Mouse (Mus musculus): ENCODE results near the gene Nadk2.

Nadk2 gene

DNA sequence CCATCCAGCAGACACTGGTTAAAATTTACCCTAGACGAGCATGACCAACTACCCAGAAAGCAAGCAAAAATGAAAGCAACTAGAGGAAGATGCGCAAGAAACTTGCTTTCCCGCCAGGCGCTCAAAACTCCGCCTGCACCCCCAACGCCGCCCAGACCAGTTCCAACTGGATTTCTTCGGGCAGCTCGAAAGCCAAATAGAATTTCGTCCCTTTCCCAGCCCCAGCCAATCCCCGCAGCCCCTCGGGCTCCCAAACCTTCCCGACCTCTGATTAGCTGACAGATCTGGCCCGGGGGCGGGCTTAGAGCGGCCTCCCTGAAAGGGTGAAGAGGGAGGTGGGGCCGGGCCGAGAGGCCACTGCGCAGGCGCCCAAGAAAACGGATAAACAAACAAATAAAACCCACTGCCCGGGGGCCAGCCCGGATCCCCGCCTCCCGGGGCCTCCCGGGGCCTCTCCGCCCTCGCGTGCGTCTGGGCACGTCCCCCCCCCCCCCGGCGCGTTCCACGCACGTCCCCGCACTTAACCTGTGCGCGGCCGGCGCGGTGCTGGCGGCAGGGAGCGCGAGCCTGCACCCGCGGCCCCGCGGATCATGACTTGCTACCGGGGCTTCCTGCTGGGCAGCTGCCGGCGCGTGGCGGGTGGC, at the start of gene Nadk2:
TSS of gene Nadk2 (plus strand) at position 349 of the 644 bp plus-strand sequence.
- DNase-seq (ENCODE audit: low spot score in 2 of 2) = peak; percentile 96

DNA sequence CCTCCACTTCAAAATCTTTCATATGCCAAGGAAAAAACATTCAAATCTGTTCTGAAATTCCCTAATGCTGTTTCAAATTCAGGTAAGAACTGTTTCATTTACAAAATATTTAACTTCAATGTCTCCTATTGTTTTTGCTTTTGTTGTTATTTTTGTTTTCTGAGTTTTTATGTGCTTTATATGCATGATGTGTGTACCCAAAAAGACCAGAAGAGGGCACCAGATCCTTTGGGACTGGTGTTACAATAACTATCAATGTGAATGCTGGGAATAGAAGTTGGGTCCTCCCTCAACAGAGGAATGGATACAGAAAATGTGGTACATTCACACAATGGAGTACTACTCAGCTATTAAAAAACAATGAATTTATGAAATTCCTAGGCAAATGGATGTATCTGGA, 15.4 kb upstream of the Nadk2 start:
- DNase-seq (ENCODE audit: low spot score in 2 of 2) = no peak

DNA sequence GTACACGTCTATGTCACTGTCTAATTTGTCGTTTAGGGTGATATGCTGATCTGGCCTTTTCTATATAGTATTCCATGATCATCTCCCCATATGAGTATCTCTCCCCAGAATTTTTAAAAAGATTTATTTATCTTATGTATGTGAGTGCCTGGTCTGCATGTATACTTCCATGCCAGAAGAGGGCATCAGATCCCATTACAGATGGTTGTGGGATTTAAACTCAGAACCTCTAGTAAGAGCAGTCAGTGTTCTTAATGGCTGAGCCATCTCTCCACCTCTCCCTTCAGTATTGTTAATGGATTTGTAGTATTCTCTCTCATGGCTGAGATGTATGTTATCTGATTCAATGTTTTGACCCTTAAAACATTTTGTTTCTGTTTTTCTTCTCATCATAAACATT, 11.2 kb upstream of the Nadk2 start:
- no peak for DNase-seq (ENCODE audit: low spot score in 2 of 2)

DNA sequence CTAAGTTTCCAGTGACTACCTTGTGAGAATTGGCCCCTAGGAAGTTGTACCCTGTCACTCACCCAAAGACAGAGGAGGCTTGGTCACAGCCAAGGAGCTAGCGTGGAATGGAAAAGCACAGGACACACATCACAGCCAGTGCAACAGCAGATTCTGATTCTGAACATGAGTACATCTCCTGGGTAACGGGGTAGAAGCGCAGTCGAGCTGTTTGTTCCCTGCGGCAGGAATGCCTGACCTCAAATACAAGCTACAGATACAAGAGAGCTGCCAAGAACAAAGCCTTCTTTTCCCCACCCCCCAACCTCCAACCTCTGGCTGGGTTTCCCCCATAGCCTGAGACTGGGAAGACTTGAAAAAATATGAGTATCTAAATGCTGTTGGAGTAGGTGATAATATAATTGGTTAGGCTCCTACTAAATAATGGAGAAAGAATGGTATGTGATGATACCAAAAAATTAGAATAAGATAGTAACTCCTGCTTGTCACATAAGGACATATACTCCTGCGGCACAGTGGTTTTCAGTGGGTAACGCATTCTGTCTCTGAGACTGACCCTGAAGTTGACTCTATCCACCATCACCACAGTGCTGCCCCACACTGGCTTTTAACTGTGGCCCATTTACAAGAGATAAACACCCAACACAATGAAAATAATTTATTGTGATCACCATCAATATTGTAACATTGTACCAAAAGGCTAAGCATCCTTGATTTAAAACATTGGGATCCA, 9.7 kb upstream of the Nadk2 start:
- DNase-seq (ENCODE audit: low spot score in 2 of 2) = no peak

DNA sequence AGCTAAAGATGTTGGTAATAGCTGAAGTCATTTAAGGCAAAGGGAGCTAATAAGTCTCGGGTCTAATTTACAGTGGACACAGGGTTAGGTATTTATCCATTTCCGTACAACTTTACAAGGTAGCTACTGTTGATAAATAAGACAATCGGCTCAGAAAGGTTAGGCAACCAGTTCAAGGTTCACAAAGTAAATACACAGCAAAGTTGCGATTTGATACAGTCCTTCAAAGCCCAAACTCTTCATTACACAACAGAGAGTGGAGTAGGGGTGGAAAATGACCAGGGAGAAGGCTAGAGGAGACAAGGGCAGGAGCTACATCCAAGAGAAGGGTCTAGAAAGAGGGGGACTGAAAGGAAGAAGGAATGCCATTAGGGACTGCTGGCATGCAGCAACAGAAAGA, 2.2 kb upstream of the Nadk2 start:
- DNase-seq (ENCODE audit: low spot score in 2 of 2) = no peak

DNA sequence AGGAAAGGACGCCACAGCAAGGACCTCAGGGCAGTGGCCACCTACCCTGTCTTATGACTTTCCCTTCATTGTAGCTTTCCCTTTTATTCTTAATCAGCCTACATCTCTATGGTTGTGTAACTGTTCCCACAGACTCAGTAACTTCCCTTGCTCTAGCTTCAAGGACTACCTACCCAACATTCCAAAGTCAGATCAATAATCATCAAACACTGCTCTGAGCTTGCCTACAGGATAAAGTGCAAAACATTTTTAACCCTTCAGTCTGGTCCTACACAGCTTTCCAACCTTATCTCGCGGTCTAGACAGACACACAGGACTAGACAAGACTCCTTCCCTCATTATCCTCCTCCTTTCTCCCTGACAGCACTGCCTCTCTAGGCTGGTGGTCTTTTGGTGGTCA, 707 bp upstream of the Nadk2 start:
- DNase-seq (ENCODE audit: low spot score in 2 of 2) = no peak

DNA sequence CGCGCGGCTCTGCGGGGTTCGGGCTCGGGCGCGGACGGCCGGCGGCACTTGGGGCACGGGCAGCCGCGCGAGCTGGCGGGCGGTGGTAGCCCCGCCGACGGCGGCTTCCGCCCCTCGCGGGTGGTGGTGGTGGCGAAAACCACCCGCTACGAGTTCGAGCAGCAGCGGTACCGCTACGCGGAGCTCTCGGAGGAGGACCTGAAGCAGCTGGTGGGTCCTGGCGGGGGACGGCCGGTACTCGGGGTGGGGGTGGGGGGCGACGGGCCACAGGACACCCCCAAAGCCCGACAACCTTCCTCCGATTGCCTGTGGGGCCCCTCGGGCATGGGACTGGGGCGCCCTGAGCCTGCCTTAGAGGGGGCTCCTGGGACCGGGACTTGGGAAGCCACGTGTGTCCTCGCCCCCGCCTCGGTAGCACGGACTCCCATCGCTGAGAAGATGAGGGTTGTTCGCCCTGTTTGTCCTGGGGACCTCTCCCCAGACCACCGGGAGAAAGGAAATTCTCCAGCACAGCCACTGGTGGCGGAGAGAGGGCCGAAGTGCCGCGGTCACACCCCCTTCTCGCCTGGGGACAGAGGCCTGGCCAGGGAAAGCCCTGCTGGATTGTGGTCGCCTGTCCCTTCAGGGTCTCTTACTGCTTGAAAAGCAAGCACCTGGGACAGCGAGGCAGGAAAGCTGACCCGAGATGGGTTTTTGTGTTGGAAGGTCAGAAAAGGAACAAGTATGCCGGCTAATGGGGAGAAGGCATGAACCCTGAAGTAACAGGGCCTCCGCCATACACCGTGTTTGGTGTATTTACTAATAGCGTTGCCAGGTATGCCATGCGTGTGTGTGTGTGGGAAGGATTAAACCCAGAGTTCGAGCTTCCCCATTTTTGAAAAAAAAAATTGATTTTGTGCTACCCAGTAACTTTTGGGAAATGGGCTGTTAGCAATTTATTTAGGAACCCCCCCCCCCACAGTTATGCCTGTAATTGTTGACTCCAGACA, 790 bp downstream of the Nadk2 start:
- DNase-seq (ENCODE audit: low spot score in 2 of 2) = no peak

DNA sequence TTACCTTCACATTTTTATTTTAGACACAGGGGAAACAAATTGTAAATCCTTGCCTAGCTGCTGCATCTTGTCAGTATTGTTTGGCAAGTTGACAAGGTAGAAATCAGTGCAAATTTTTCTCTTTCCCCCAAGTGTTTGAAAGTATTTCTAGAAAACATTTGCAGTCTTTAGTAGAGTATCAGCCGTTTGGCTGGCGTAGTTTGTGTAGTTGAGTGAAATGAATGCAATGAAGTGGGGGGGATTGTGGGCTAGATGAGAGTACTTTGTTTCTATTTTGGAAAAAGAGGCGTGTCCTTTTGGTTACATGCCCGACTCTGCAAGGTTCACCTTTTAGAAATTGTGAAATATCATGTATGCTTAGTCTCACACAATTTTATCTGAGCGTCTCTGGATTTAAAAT, 1.6 kb downstream of the Nadk2 start:
- DNase-seq (ENCODE audit: low spot score in 2 of 2) = no peak

DNA sequence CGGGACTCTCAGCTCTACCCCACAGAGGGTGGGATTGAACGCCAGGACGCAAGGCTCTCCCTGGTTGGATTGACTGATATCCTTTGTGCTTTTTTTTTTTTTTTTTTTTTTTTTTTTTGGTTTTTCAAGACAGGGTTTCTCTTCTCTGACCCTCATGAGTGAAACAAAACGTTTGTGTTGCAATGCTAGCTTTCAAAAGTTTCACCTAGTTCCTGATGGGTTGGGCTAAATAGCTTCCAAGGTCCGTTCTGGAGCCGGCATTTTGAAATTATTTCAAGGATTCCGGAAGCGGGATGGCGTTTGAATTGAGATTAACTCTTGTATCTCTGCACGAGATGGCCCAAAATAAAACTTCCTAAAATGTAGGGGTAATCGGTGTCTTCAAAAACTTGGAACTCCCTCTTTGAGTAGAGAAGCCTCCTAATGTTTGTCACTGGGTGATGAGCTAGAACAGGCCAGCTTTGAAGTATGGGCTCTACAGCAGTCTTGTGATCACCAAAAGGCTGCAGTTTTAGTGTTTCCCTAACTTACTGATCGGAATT, 2.1 kb downstream of the Nadk2 start:
- no peak for DNase-seq (ENCODE audit: low spot score in 2 of 2)

DNA sequence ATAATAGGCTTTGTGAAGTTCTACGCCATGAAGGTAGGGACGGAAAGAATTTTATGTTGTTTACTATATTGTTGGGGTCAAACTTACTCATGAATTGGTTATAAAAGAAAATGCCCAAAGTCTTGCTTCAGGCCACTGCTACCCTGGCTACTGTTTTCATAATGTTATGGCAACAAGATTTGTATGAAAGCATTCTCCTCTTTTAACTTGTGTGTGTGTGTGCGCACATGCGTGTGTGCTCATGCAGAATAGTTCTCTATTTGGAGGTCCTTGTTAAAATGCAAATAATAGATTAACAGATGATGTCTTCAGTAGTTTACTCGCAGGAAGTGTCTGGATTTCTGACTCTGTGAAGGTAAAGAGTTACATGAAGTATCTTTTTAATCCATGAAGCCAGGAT, 2.6 kb downstream of the Nadk2 start:
- no peak for DNase-seq (ENCODE audit: low spot score in 2 of 2)

DNA sequence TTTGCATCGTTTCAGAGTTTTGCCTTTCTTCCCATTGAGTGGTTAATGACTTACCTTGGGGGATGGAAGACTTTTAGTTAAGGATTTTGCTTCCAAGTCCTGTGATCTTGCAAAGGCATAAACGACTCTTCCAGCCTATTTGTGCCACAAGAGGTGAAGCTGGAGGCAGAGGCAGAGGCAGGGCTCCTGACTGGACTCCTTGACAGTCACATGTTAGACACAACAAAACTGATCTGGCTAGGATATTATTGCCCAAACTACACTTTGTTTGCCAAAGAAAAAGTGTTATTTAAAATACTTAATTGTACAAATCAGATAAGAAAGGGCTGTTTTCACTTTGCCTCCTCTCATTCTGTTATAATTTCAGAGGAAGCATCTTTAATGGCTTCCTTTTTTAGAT, 3.1 kb downstream of the Nadk2 start:
- DNase-seq (ENCODE audit: low spot score in 2 of 2) = no peak

DNA sequence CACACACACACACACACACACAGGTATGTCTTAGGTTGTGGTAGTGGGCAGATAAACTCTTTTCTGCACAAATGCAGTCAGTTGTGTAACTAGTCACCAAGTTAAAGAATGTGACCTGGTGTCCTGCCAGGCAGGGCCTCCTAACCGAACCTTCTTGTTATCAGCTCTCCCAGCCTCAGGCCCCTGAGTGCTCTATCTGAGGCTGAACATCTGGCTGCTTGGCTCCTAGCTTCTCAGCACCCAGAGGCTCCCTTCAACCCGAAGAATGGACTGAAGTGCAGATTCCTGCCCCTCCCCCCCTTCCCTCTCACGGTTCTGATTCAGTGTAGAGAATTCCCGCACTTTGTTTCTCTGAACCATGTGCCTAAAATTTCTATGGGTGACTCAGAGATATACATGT, 3.6 kb downstream of the Nadk2 start:
- DNase-seq (ENCODE audit: low spot score in 2 of 2) = no peak

DNA sequence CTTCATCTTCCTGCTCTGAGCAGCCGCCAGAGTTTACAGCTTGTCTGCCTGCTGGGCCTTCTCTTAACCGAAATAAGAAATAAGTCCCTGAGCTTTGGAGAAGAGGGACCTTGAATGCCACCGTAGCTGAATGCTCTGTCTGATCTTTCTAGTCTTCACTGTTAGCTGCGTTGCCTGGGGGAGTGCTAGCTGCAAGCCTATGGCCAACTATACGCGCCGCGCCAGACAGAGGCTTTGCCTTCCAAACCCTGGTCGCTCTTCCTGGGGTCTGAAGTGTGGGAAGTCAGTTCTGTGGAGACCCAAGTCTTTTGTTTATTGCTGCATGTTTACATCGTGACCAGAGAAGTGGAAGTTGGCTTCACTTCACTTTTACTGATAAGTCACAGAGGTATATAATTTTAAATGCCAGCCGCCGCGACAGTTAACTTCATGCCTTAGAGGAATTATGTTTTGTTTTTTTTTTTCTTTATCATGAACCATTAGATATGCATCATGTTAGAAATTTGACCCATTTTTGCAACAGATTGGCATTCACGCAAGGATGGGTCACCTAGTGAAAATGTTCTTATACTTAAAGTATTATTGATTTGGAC, 4.6 kb downstream of the Nadk2 start:
- no peak for DNase-seq (ENCODE audit: low spot score in 2 of 2)

DNA sequence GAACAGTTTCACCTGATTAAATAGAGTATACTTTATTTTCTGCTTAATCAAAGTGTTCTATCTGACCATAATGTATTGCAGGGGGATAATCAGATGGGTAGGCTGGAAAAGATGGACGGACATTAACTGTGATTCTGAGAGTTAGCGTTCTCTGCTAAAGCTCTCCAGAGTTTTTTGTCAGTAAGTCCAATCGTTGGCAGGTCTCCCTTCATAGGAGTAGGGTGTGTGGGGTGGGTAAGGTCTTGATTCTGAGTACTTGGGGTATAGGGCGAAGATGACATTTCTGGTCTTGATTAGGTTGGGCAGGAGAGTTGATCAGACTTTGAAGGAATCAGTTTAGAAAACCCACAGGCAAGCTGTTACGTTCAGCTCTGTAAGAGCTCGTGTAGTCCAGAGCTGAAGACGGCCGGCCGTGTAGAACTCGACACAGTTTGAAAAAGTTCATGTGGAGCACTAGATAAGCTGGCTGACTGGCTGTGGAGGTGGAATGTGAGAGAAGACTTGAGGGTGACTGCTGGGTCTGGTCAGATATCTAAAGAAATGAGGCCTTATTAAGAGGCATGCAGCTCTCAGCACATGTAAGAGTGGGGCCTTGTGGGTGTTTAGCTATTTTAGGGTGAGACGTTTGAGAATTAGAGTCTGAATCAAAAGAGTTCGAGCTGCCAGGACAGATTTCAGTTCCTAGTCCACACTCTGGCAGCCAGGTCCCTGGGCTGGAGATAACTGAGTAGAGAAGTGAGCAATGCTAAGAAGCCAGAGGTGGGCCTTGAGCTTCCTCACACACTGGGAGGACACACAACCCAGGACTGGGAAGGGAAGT, 7.6 kb downstream of the Nadk2 start:
- DNase-seq (ENCODE audit: low spot score in 2 of 2) = no peak

DNA sequence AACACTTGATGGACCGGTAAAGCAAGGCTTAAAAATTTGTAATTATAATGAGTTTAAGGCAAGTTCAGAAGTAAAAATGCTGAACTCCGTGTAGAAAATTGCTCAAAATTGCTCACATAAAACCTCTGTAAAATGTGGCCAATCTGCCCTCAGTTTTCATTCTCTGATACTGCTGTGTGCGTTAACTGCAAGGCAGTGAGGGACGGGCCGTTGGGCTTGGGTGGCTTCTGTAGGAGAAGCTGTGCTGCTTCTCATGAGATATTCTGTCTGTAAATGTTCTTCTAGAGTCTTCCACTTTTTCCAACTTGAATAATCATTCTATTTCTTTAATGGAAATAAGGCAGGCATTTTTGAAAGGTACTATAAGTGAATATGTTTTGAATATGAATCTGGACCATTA, 8.6 kb downstream of the Nadk2 start:
- no peak for DNase-seq (ENCODE audit: low spot score in 2 of 2)

DNA sequence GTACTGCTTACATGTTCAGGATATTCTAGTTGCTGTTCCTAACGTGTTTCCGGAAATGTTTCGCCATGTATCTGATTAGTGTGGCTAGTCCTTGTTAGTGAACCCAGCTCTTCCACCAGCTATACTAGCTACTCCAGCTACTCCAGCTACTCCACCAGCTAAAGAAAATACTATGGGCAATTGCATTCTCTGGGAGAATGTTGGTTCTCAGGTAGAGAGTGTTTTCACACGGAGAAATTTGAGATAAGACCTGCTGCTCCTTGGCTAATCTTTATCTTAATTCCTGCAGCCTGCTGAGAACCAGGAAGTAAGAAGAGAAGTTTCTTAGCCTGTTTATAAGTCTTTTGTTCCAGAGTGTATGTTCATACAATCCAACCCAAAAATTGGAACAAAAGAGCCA, 9.1 kb downstream of the Nadk2 start:
- no peak for DNase-seq (ENCODE audit: low spot score in 2 of 2)

DNA sequence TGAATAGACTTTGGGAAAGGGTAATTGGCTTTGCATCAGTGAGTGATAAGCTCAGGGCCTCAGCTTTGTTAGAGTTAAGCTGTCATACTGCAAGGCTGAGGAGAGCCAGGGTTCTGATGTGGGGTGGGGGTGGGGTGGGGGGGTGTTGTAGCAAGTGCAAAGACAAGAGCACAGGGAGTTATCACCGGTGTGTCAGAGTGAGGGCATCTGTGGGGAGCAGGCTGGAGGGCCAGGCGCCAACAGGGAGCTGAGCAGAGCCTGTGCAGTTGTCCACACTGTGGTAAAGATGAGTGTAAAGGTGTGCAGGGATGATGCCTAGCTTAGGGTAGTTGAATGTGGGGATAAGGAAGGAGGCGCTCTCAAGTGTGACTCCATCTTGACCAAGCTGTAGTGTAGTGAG, 10.2 kb downstream of the Nadk2 start:
- no peak for DNase-seq (ENCODE audit: low spot score in 2 of 2)

DNA sequence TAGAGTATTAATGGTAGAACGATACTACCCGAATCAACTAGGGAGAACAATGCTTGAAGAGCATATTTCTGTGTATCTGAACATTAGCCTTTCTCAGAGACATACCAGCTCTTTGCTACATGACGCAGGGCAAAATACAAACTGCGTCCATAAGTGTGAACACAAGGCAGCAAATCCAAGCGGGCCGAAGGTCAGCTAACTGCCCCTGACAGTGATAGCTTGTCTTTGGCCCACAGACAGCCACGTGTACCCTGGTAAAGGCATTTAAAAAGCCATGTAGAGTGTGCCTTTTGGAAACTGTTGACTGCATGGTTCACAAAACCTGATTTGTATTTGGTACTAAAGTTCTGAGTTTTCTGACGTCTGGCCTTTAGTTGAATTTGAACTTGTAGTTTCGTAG, 11.7 kb downstream of the Nadk2 start:
- DNase-seq (ENCODE audit: low spot score in 2 of 2) = no peak

DNA sequence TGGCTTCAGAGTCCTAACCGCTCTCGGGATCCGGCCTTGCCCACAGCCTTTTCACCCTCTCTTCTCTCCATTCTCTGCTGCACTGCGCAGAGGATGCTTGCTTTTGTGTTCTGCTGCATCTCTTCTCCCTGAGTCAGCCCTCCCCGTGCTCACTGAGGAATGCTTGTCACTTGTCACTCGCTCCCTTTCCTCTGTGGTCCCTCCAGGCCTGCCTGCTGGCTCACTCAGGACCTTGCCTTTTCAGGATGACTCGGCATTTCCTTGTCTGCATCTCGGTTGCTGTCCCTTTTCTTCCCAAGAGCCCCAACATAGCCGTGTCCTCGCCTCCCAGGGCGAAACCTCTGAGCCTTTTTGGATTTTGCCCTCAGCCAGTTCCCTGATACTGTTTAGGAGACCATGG, 15.8 kb downstream of the Nadk2 start:
- no peak for DNase-seq (ENCODE audit: low spot score in 2 of 2)

DNA sequence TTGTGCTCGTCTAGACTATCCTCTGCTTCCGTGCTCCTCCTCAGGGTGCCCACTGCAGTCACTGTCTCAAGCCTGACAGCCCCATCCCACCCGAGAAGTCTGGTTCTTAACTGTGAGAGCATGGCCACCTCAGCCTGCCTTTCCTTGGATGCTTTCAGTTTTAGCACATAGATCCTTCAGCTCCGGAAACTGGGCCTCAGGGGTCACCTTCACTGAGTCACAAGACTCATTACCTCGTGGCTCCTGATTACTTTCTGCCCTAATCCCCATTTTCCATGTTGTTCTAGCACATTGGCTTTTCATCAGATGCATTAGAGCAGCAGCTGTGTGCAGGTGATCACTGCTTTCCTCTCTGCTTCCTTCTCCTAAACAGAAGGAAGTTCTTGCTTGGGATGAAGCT, 16.4 kb downstream of the Nadk2 start:
- no peak for DNase-seq (ENCODE audit: low spot score in 2 of 2)

All from frontal cortex, postnatal 25 days (tissue).